Mouse (Mus musculus): Measurements from ENCODE around the gene Plekha8. TPM values are rescaled to one million over a fixed set of nuclear protein-coding genes. Genes with fewer than 3 reads are reported as not detected.
A peak's percentile ranks its signal among the peaks of the same experiment; 100 is the strongest.

Gene Plekha8
- total RNA-seq, 2 experiments from 2014 or later, result 11.0 to 11.6 TPM

DNA sequence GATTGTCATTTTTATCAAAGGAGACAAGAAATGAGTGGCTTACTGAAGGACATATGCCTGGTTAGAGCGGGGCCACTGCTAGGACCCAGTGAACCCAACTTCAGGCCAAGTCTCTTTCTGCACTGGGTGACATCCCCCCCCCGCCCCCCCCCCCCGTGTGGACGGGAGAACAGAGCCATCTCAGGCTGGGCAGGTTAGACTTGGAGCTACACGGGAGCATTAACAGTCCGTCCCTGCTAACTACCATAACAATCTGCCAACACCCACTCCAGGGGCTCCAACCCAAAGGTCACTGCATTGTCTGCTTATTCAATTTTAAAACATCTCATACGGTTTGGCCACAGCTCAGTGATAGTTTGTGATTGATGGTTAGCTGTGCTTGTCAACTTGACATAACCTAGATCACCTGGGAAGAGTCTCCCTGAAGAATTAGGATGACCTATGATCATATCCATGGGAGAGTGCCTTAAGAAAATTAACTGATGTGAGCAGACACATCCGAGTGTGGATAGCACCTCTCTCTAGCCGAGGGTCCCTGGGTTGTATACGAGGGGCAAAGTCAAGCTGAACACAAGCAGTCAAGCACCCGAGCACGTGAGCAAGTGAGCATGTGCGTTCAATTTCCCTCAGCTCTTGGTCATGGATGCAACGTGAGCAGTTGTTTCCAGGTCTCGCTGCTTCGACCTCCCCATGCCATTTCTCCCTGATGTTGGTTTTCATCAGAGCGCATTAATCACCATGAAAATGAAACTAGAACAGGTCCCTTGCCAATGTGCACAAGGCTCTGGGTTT is 32.7 kb upstream of the Plekha8 start:
- Histone ChIP-seq H3K27ac (no peak overlapping the region), H3K4me3 (no peak overlapping the region)
- no peak for DNase-seq (ENCODE audit: extremely low spot score in 1 of 2, low spot score in 2 of 2)
- intact Hi-C loops (cut with DNase I), result no loop called here
- TF ChIP-seq CTCF (IDR thresholded peaks at IDR 0.05), result no peak

DNA sequence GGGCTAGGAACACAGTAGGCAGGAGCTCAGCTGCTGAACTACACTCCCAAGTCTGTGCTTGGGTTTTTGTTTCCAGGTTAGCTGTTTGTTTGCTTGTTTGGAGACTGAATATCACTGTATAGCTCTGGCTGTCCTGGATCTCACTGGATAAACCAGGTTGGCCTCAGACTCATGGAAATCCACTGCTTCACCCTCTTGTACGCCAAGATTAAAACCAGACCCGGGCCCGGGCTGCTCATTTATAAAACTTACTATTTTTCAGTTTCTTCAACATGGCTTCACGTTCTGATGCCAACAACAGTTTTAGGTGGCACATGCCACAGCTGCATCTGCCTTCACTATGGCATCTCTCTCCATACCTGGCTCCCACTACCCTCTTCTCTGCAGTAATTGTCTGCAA is 31.4 kb upstream of the Plekha8 start:
- Histone ChIP-seq H3K27ac (peak overlapping the region; percentile 28; the same call in 1 of the 2 replicates), H3K4me3 (peak overlapping the region; percentile 73)
- no peak for DNase-seq (ENCODE audit: extremely low spot score in 1 of 2, low spot score in 2 of 2)
- TF ChIP-seq CTCF (IDR thresholded peaks at IDR 0.05), result no peak
- intact Hi-C loops (cut with DNase I), result no loop called here

DNA sequence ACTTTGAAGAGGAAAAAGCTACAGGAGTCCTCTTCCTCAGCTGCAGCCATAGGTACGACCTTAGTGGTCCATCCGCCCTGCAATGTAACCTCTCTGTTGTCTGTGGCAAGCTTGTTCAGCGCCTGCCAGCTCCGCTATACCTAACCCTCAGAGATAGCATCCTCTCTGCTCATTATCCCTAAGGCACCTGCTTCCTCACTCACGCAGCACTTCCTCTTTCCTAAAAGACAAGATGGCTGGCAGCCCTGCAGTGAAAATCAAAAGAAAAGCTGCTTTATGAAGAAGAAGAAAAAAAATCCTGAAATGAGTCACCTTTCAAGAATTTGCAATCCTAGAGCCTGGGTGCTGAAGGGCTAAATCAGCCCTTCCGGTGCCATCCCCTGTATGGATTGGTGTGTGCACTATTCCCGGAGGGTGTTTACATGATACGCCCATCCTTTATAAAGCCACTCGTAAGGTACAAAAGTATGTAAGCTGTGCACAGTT is 30.4 kb upstream of the Plekha8 start:
- DNase-seq (ENCODE audit: extremely low spot score in 1 of 2, low spot score in 2 of 2), result no peak
- intact Hi-C loops (cut with DNase I), result no loop called here
- Histone ChIP-seq H3K27ac (peak overlapping the region; percentile 78), H3K4me3 (peak overlapping the region; percentile 73)
- no peak for TF ChIP-seq CTCF (IDR thresholded peaks at IDR 0.05)

DNA sequence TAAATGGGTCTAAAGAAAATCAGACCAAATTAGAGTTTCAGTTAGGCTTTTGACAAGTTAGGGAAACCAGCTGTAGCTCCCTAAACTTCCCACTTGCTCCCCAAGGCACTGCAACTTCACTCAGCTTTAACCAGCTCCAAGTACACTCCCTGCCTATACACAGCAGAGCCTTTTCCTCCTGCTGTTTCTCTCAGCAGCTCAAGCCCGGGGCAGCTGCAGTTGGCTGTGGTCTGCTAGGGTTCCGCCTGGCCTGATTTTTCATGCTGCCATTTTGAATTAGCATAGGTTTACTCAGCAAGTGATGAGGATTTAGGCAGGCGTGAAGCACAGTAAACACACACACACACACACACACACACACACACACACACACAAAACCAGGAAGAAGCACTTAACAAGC is 29.9 kb upstream of the Plekha8 start:
- intact Hi-C loops (cut with DNase I), result loop anchor here (5.0 kb wide), 1 partner anchor 173 kb away; no protein-coding TSS in a partner anchor
- Histone ChIP-seq H3K27ac (peak overlapping the region; percentile 78), H3K4me3 (peak overlapping the region; percentile 73)
- DNase-seq (ENCODE audit: extremely low spot score in 1 of 2, low spot score in 2 of 2), result peak in 1 of 2 experiments; percentile 23
- TF ChIP-seq CTCF (IDR thresholded peaks at IDR 0.05), result no peak

DNA sequence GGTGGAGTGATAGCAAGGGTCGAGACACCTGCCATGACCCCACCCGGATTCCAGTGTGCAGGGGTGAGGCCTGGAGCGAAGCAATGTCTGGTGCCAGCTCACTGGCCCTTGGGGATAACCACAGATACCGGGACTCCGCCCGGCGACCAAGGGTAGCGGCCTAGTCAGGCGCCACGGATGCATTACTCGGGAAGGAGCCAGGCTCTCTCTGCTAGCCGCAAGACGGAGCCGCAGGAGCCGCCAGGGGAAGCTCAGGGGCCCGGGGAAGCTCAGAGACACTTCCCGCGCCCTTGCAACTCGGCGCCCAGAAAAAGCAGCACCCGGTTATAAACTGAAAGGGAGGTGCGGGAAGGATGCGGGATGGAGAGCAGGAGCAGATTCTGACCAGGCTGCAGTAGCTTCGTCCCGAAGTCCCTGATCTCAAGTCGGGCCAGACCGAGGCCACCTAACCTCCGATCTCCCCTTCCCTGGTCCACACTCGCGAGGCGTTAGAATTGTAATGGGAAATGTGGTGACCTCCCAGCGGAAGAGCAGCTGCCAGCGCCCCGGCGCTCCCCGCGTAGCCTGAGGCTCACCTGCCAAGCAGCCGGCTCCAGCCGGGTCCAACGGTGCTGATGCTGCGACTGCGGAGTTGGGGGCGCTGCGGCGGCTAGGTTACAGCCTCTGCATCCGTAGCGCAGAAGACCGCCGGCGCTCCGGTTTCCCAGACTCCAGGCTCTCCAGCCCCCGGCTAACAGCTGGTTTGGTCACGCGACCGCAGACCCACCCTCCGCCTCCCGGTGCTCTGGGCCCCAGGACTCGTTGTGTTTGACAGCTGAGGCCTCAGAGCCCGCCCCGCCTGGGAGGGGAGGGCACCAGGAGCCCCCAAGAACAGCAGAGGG is 29.0 kb upstream of the Plekha8 start, which contains the start of gene Scrn1:
Gene Scrn1 (minus strand): TSS at position 825 of the 881 bp plus-strand sequence.
- no peak; the same call in 1 of the 2 replicates for TF ChIP-seq CTCF (IDR thresholded peaks at IDR 0.05)
- Histone ChIP-seq H3K27ac (peak within 1 kb of the TSS; percentile 99), H3K4me3 (peak within 1 kb of the TSS; percentile 73)
- peak; percentile 70 to 86 for DNase-seq (ENCODE audit: extremely low spot score in 1 of 2, low spot score in 2 of 2)
- intact Hi-C loops (cut with DNase I), result loop anchor here (5.0 kb wide), 1 partner anchor 174 kb away; no protein-coding TSS in a partner anchor

DNA sequence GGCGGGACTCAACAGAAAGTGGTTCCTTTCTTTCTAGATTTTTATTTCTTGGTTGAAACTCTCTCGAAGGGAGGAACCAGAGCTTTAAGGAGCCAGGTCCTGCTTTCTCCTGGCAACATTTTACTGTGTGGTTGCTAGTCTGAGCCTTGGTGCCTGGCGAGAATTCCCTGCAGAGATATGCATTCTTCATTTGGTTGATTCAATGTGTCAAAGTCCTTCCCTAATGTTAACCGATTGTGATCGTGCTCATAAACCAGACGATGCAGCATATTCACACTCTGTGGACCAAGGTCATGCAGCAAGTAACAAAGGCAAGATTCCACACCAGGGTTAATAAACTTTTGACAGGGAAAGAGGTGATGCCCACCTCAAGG is 28.4 kb upstream of the Plekha8 start:
- intact Hi-C loops (cut with DNase I), result loop anchor here (5.0 kb wide), 1 partner anchor 174 kb away; no protein-coding TSS in a partner anchor
- peak overlapping the region; percentile 99 for H3K27ac ChIP-seq
- TF ChIP-seq CTCF (IDR thresholded peaks at IDR 0.05), result no peak
- DNase-seq (ENCODE audit: extremely low spot score in 1 of 2, low spot score in 2 of 2), result no peak
- H3K4me3 ChIP-seq, result peak overlapping the region; percentile 73

DNA sequence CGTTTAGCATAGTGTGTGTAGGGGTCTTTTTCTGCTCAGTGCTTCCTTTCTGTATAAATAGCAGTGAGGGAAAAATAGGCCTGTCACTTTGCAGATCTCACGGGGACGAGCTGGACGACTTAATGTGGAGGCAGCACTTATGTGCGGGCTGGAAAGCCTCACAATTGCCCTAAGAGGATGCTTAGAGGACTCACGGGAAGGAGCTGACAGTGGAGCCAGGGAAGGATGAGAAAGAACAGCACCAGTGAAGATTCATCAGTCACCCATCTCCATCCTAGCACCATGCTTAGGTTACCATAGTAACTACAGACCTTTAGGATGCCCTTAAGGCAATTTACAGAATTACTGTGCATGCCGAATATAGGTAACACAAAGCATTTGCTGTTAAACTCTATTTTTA is 25.1 kb upstream of the Plekha8 start:
- intact Hi-C loops (cut with DNase I), result loop anchor here (5.0 kb wide), 1 partner anchor 177 kb away; no protein-coding TSS in a partner anchor
- Histone ChIP-seq H3K4me3 (no peak overlapping the region), H3K27ac (no peak overlapping the region; the same call in 1 of the 2 replicates)
- DNase-seq (ENCODE audit: extremely low spot score in 1 of 2, low spot score in 2 of 2), result no peak
- TF ChIP-seq CTCF (IDR thresholded peaks at IDR 0.05), result no peak

DNA sequence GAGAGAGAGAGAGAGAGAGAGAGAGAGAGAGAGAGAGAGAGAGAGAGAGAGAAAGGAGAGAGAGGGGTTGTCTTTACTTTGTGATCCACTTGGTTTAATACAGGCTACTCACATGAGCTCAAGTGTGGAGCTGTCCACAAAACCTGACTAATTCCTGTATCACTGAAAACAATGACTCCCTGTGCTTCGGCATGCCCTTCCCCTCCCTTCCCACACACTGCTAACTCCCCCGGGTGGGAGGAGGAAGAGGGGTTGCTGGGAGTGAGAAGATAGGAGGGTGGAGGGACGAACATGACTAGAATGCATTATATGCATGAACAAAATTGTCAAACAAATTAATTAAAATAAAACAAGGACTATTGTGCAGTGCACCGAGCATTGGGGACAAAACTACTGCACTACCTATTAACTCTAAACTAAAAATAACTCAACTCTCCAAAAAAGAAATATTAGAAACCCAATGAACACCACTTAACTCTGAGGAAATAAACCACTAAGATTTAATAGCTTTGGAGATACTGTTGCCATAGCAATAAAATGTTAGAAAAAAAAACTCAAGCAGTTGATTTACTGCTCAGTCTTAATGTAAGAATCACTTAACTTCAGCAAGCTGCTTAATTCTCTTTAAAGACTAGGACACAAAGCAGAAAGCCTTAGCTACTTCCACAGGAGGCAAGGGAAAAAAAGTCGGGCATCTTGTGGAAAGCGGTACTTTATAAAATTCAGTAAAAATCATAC is 21.5 kb upstream of the Plekha8 start:
- Histone ChIP-seq H3K4me3 (no peak overlapping the region), H3K27ac (no peak overlapping the region)
- no peak for DNase-seq (ENCODE audit: extremely low spot score in 1 of 2, low spot score in 2 of 2)
- intact Hi-C loops (cut with DNase I), result no loop called here
- TF ChIP-seq CTCF (IDR thresholded peaks at IDR 0.05), result no peak

DNA sequence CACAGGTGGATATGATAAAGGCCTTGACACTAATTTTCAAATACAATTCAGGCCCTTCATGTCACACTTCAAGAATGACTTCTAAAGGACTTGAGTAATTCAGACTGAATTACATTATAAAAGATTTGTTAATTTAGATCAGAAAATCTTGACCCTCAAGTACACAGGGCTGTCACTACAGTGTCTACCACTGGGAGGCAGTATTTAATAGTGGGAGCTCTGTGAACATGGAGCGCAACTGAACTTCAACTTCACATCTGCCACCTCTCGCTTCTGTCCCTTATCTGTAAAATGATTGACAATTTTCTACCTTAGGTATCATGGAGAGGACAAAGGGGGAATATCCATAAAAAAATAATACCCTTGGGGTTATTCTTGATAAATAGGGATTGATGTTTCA is 8.7 kb upstream of the Plekha8 start:
- Histone ChIP-seq H3K27ac (no peak overlapping the region), H3K4me3 (no peak overlapping the region)
- intact Hi-C loops (cut with DNase I), result loop anchor here (5.0 kb wide), 1 partner anchor 581 kb away; no protein-coding TSS in a partner anchor
- DNase-seq (ENCODE audit: extremely low spot score in 1 of 2, low spot score in 2 of 2), result peak; percentile 44 to 49
- TF ChIP-seq CTCF (IDR thresholded peaks at IDR 0.05), result peak; percentile 96

DNA sequence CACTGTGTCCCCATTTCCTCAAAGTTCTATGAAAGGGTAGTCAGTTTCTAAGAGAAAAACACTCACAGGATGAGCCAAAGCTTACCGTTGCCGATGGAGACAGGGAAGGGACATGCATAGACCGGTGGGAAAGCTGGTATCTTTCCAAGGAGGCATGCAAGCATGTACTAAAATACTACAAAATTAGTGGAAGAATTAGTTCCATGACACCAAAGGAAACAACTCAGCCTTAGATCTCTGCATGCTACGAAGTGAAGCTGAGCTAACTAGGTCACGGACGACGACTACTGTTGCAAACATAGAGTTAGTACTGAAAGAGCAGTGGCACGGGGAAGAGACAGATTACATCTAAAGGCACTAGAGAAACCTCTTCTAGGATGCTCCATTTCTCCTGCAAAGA is 8.0 kb upstream of the Plekha8 start:
- Histone ChIP-seq H3K4me3 (no peak overlapping the region), H3K27ac (no peak overlapping the region)
- no peak for DNase-seq (ENCODE audit: extremely low spot score in 1 of 2, low spot score in 2 of 2)
- intact Hi-C loops (cut with DNase I), result loop anchor here (5.0 kb wide), 1 partner anchor 580 kb away; no protein-coding TSS in a partner anchor
- no peak for TF ChIP-seq CTCF (IDR thresholded peaks at IDR 0.05)

DNA sequence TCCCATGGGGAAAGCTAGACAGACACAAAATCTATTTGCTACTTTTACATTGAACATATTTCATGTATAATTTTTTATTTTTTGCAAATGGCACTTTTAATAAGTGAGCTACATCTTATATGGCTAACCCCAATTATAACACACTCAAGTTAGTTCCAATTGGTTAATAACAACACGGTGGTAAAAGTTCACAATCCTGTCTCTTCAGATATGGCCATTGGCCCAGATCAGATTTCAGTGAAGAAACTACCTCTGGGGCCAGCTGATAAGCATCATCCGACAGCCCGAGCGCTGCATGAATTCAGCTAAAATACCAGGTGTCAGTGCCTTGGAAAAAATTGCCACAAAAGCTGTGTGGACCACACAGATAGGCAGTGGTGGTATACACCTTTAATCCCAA is 7.2 kb upstream of the Plekha8 start:
- intact Hi-C loops (cut with DNase I), result loop anchor here (5.0 kb wide), 1 partner anchor 580 kb away; no protein-coding TSS in a partner anchor

More for the DNA sequence above, 7.2 kb upstream of the Plekha8 start:
- H3K27ac ChIP-seq, result no peak overlapping the region
- H3K4me3 ChIP-seq, result no peak overlapping the region
- no peak for DNase-seq (ENCODE audit: extremely low spot score in 1 of 2, low spot score in 2 of 2)
- no peak for TF ChIP-seq CTCF (IDR thresholded peaks at IDR 0.05)

All from left cerebral cortex, adult 2 months (tissue).